Mouse (Mus musculus): Measurements from ENCODE around the gene Prdm2. TPM values are rescaled to one million over a fixed set of nuclear protein-coding genes. Genes with fewer than 3 reads are reported as not detected.

Gene Prdm2
- total RNA-seq, 1 experiment, result 11.0 TPM

- Histone ChIP-seq H3K4me1 (ENCODE audit: control insufficient read depth in 2 of 2, insufficient read depth in 2 of 2, low read length in 2 of 2, poor library complexity in 1 of 2) (peaks cover 6 to 7% of the 10 kb centered on the region in 2 experiments; a peak in 3 of 4 replicates), H3K27ac (ENCODE audit: insufficient read depth, low read depth, low read length, poor library complexity, severe bottlenecking) (no peak overlapping the region), H3K36me3 (ENCODE audit: control insufficient read depth, insufficient read depth, low read length, poor library complexity, severe bottlenecking) (no peaks in the 10 kb centered on the region), H3K9me3 (ENCODE audit: control insufficient read depth, insufficient read depth, low read depth, low read length) (no peaks in the 10 kb centered on the region), H3K4me3 (ENCODE audit: insufficient read depth in 1 of 2, low read depth in 1 of 2, low read length in 2 of 2, poor library complexity in 1 of 2, severe bottlenecking in 1 of 2) (no peak overlapping the region), H3K9ac (ENCODE audit: insufficient read depth, low read depth, low read length, poor library complexity, severe bottlenecking) (no peak overlapping the region)
- in situ Hi-C loops (cut with MboI; ENCODE audit: low sequenced_read_pairs in 2 of 2, unreplicated experiment in 2 of 2), result no loop called here
- TF ChIP-seq HCFC1 (IDR thresholded peaks at IDR 0.05; ENCODE audit: borderline replicate concordance, insufficient read depth, low read length), result no peak
- no peak for TF ChIP-seq ZNF384 (IDR thresholded peaks at IDR 0.05; ENCODE audit: low read depth, low read length)
- TF ChIP-seq ZC3H11A (IDR thresholded peaks at IDR 0.05; ENCODE audit: borderline replicate concordance, low read depth, low read length), result no peak
- TF ChIP-seq CHD2 (IDR thresholded peaks at IDR 0.05; ENCODE audit: low read depth, low read length), result no peak
- no peak for TF ChIP-seq MAFK (IDR thresholded peaks at IDR 0.05; ENCODE audit: insufficient read depth, low read depth, low read length)
- no peak for DNase-seq (ENCODE audit: low read depth, low spot score)
These were observed 15.2 kb upstream of the Prdm2 start for GRCm38 (mm10) chr4:143227976-143228375.

DNA sequence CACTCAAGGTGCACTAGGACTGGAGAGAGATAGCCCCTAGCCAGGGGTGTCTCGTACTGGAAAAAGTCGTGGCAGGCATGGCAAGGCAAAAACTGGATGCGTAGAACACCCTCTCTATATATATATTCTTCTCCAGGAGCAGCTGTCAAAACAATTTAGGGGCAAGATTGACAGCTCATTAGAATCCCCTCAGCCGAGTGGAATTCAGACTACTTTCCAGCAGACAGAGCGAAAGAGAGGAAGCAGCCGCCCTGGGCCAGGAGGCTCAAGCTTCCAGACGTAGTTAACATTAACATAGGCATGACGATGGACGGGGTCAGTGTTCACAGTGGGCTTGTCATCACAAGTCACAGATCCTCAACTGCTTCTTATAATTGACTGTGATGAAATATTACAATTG, 13.1 kb upstream of the Prdm2 start:
- Histone ChIP-seq H3K4me1 (ENCODE audit: control insufficient read depth in 2 of 2, insufficient read depth in 2 of 2, low read length in 2 of 2, poor library complexity in 1 of 2) (peaks cover 6 to 7% of the 10 kb centered on the region in 2 experiments; a peak in 3 of 4 replicates), H3K36me3 (ENCODE audit: control insufficient read depth, insufficient read depth, low read length, poor library complexity, severe bottlenecking) (no peaks in the 10 kb centered on the region), H3K9ac (ENCODE audit: insufficient read depth, low read depth, low read length, poor library complexity, severe bottlenecking) (no peak overlapping the region), H3K9me3 (ENCODE audit: control insufficient read depth, insufficient read depth, low read depth, low read length) (no peaks in the 10 kb centered on the region), H3K27ac (ENCODE audit: insufficient read depth, low read depth, low read length, poor library complexity, severe bottlenecking) (no peak overlapping the region), H3K4me3 (ENCODE audit: insufficient read depth in 1 of 2, low read depth in 1 of 2, low read length in 2 of 2, poor library complexity in 1 of 2, severe bottlenecking in 1 of 2) (no peak overlapping the region)
- no peak for DNase-seq (ENCODE audit: low read depth, low spot score)
- TF ChIP-seq ZNF384 (IDR thresholded peaks at IDR 0.05; ENCODE audit: low read depth, low read length) (no peak), CHD2 (IDR thresholded peaks at IDR 0.05; ENCODE audit: low read depth, low read length) (no peak), ZC3H11A (IDR thresholded peaks at IDR 0.05; ENCODE audit: borderline replicate concordance, low read depth, low read length) (no peak), HCFC1 (IDR thresholded peaks at IDR 0.05; ENCODE audit: borderline replicate concordance, insufficient read depth, low read length) (no peak)
- in situ Hi-C loops (cut with MboI; ENCODE audit: low sequenced_read_pairs in 2 of 2, unreplicated experiment in 2 of 2), result no loop called here

GRCm38 (mm10) chr4:143219316-143219751, 6.5 kb upstream of the Prdm2 start:
- TF ChIP-seq MAFK (IDR thresholded peaks at IDR 0.05; ENCODE audit: insufficient read depth, low read depth, low read length) (no peak), ZC3H11A (IDR thresholded peaks at IDR 0.05; ENCODE audit: borderline replicate concordance, low read depth, low read length) (no peak), HCFC1 (IDR thresholded peaks at IDR 0.05; ENCODE audit: borderline replicate concordance, insufficient read depth, low read length) (no peak), ZNF384 (IDR thresholded peaks at IDR 0.05; ENCODE audit: low read depth, low read length) (no peak), CHD2 (IDR thresholded peaks at IDR 0.05; ENCODE audit: low read depth, low read length) (no peak)
- no peaks in the 10 kb centered on the region for H3K9me3 ChIP-seq (ENCODE audit: control insufficient read depth, insufficient read depth, low read depth, low read length)
- in situ Hi-C loops (cut with MboI; ENCODE audit: low sequenced_read_pairs in 2 of 2, unreplicated experiment in 2 of 2), result no loop called here
- no peaks in the 10 kb centered on the region for H3K36me3 ChIP-seq (ENCODE audit: control insufficient read depth, insufficient read depth, low read length, poor library complexity, severe bottlenecking)
- H3K4me3 ChIP-seq (ENCODE audit: insufficient read depth in 1 of 2, low read depth in 1 of 2, low read length in 2 of 2, poor library complexity in 1 of 2, severe bottlenecking in 1 of 2), result no peak overlapping the region
- peaks cover 0 to 9% of the 10 kb centered on the region in 2 experiments; a peak in 1 of 4 replicates for H3K4me1 ChIP-seq (ENCODE audit: control insufficient read depth in 2 of 2, insufficient read depth in 2 of 2, low read length in 2 of 2, poor library complexity in 1 of 2)
- H3K9ac ChIP-seq (ENCODE audit: insufficient read depth, low read depth, low read length, poor library complexity, severe bottlenecking), result no peak overlapping the region; the same call in 1 of the 2 replicates
- H3K27ac ChIP-seq (ENCODE audit: insufficient read depth, low read depth, low read length, poor library complexity, severe bottlenecking), result no peak overlapping the region
- no peak for DNase-seq (ENCODE audit: low read depth, low spot score)

DNA sequence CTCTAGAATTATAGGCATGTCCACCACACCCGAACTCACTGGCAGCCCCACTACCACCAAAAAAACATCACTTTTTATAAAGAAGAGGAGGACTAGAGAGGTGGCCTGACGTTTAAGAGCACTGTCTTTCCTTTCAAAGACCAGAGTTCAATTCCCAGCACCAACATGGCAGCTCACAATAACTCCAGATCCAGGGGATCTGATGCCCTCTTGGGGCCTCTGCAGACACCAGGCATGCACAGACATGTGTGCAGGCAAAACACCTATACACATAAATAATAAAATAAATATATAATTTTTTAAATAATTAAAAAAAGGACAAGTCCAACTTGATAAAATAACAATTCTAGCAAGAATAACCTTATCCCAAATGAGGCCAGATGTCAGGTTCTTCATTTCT, 6.1 kb upstream of the Prdm2 start:
- Histone ChIP-seq H3K9ac (ENCODE audit: insufficient read depth, low read depth, low read length, poor library complexity, severe bottlenecking) (no peak overlapping the region), H3K36me3 (ENCODE audit: control insufficient read depth, insufficient read depth, low read length, poor library complexity, severe bottlenecking) (no peaks in the 10 kb centered on the region), H3K9me3 (ENCODE audit: control insufficient read depth, insufficient read depth, low read depth, low read length) (no peaks in the 10 kb centered on the region), H3K4me1 (ENCODE audit: control insufficient read depth in 2 of 2, insufficient read depth in 2 of 2, low read length in 2 of 2, poor library complexity in 1 of 2) (peaks cover 0 to 9% of the 10 kb centered on the region in 2 experiments; a peak in 1 of 4 replicates), H3K4me3 (ENCODE audit: insufficient read depth in 1 of 2, low read depth in 1 of 2, low read length in 2 of 2, poor library complexity in 1 of 2, severe bottlenecking in 1 of 2) (no peak overlapping the region), H3K27ac (ENCODE audit: insufficient read depth, low read depth, low read length, poor library complexity, severe bottlenecking) (no peak overlapping the region)
- DNase-seq (ENCODE audit: low read depth, low spot score), result no peak
- in situ Hi-C loops (cut with MboI; ENCODE audit: low sequenced_read_pairs in 2 of 2, unreplicated experiment in 2 of 2), result no loop called here
- TF ChIP-seq HCFC1 (IDR thresholded peaks at IDR 0.05; ENCODE audit: borderline replicate concordance, insufficient read depth, low read length) (no peak), ZC3H11A (IDR thresholded peaks at IDR 0.05; ENCODE audit: borderline replicate concordance, low read depth, low read length) (no peak), ZNF384 (IDR thresholded peaks at IDR 0.05; ENCODE audit: low read depth, low read length) (no peak)

- no peak for DNase-seq (ENCODE audit: low read depth, low spot score)
- Histone ChIP-seq H3K9me3 (ENCODE audit: control insufficient read depth, insufficient read depth, low read depth, low read length) (no peaks in the 10 kb centered on the region), H3K4me1 (ENCODE audit: control insufficient read depth in 2 of 2, insufficient read depth in 2 of 2, low read length in 2 of 2, poor library complexity in 1 of 2) (peaks cover 0 to 13% of the 10 kb centered on the region in 2 experiments; a peak in 2 of 4 replicates), H3K9ac (ENCODE audit: insufficient read depth, low read depth, low read length, poor library complexity, severe bottlenecking) (no peak overlapping the region), H3K36me3 (ENCODE audit: control insufficient read depth, insufficient read depth, low read length, poor library complexity, severe bottlenecking) (no peaks in the 10 kb centered on the region; the same call in 1 of the 2 replicates), H3K4me3 (ENCODE audit: insufficient read depth in 1 of 2, low read depth in 1 of 2, low read length in 2 of 2, poor library complexity in 1 of 2, severe bottlenecking in 1 of 2) (no peak overlapping the region), H3K27ac (ENCODE audit: insufficient read depth, low read depth, low read length, poor library complexity, severe bottlenecking) (no peak overlapping the region; the same call in 1 of the 2 replicates)
- in situ Hi-C loops (cut with MboI; ENCODE audit: low sequenced_read_pairs in 2 of 2, unreplicated experiment in 2 of 2), result no loop called here
- TF ChIP-seq HCFC1 (IDR thresholded peaks at IDR 0.05; ENCODE audit: borderline replicate concordance, insufficient read depth, low read length) (no peak), ZNF384 (IDR thresholded peaks at IDR 0.05; ENCODE audit: low read depth, low read length) (no peak), CHD2 (IDR thresholded peaks at IDR 0.05; ENCODE audit: low read depth, low read length) (no peak), MAFK (IDR thresholded peaks at IDR 0.05; ENCODE audit: insufficient read depth, low read depth, low read length) (no peak), ZC3H11A (IDR thresholded peaks at IDR 0.05; ENCODE audit: borderline replicate concordance, low read depth, low read length) (no peak)
These were observed 4.4 kb upstream of the Prdm2 start for GRCm38 (mm10) chr4:143217189-143217588.
